Mouse (Mus musculus): ENCODE results near the gene Amigo3.

The Amigo3 gene

DNA sequence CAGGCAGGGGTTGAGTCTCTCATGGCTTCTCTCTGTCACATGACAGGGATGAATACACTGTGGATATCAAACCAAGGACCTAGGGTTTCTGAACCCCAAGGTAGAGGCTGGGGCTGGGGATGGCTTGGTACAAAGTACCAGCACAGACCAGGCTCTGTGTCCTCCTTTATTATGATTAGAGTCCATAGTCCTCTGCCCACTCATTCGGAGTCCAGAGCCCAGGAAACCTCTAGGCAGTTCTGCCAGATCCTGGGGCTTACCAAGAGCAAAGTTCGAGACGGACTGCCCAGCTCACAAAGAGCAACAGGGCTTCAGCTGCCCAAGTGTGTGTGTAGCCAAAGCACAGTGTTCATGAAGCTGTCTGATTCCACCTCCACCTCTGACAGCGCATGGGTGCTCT is 32.3 kb downstream of the Amigo3 start:
- DNase-seq (ENCODE audit: low read depth), result no peak

DNA sequence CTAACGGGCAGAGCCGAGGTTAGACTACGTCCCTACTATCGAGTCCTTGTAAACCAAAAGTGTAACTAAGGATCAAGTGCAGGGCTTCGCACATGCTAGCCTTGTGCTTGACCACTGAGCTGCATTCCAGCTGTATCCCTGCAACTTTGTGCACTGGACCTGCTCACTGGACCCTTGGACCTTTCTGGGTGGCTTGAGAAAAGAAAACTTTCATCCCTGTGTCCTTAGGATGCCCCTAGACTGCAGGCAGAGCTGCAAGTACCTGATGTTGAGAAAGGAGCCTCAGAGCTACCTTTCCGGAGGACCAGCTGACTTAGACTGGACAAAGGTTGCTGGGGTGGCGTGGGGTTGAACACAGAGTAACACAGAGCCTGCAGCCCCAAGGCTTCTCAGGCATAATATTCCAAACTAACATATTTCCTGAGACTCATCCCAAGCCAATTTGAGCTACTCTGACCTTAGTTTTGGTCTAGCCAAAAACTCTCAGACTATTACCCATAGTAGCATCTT is 37.7 kb downstream of the Amigo3 start:
- no peak for DNase-seq (ENCODE audit: low read depth)

- no peak for DNase-seq (ENCODE audit: low read depth)
These were observed 40.6 kb downstream of the Amigo3 start for GRCm38 (mm10) chr9:108093586-108093985.

DNA sequence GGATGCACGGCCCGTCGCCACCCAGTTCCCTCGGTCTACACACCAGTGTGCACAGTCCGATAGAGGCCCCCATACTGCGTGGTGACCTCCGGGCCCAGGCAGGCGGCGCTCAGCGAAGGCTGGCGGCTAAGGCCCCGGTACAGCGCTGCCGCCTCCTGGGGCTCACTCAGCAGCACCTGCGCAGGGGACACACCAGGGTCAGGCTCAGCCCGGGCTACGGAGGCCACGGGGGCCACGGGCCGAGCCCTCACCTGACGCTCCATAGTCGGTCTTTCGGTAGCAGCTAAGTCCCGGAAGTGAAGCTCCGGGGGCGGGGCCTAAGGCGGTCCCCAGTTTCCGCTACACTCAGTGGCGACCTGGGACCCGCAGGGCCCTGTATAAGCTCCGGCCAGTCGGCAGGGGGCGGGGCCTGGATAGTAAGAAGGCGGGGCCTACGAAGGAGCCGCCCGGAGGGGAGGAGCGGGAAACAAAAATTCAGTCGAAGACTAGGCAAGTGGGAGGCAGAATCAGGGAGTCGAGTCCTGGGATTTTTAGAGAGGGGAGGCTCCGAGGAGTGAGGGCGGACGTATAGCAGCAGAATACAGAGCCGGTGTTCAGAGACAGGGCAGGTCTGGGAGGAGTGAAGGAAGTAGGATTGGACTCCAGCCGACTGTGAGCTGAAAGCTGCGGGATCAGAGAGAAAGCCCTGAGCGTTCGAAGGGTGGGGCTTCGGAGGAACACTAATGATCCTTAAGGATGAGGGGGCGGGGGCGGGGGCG is 41.4 kb downstream of the Amigo3 start, which contains the start of gene Apeh:
Apeh (minus strand) TSS at position 423 of the 758 bp plus-strand sequence.
- peak; percentile 96 for DNase-seq (ENCODE audit: low read depth)

DNA sequence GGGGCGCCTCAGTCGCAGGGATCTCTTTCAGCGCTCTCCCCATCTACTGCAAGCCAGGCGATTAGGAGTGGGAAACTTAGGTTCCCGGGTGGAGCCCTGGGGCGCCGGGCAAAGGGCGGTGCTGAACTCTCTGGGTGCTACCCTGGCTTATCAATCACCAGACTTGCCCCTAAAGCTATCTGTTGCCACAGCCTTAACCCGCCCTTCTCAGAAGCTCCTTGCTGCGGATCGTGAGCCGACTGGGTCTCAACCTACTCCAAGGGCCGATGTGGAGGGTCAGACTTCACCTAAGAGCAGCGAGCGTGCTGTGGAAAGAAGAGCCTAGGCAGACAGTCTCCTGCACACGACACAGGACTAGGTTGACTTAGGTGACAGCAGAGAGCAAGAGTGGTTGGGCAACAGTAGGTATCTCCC is 42.0 kb downstream of the Amigo3 start:
- DNase-seq (ENCODE audit: low read depth), result peak; percentile 87

DNA sequence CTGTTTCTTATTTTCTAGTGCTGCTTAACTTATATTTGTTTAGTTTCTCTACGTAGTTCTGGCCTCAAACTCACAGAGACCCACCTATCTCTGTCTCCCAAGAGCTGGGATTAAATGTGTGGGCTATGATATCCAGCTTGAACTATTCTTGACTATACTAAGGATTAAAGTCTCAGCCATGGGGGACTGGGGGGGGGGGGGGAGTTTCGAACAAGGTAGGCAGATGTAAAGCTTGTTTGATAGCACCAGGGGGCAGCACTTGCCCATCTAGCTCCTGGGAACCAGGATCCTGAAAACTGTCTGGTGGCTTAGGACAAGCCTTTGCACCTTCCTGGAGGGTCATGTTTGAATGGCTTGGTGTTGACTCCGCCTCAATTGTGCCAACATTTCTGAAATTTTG is 42.6 kb downstream of the Amigo3 start:
- DNase-seq (ENCODE audit: low read depth), result peak; percentile 79

DNA sequence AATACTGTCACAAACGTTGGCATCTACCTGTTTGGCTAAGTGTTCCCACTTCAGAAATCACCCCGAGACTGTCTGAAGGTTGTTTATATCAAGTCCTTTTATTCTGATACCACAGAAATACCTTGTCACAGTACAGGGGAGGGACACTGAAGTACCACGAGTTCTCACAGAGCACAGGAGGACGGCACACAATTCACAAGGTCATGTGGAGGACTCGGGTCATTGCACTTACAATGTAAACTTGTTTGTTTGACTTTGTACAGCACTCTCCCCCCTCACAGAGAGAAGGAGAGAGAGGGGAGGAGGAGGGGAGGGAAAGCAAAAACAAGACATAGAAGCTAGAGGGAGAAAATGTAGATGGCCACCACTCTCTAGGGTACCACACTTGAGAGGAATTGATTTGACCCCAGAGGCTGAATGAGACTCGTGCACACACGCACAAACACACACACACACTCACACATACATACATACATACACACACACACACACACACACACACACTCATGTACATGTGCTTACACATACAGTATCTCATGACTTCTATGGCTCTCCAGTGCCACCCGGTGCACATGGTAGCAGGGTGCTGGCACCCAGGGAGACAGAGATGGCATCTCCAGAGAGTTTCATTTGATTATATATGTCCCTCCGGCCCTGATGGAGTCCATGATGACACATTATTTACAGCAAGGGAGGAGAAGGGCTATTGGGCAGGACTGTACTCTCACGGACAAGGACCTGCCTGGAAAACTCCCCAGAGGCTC is 43.2 kb downstream of the Amigo3 start:
- DNase-seq (ENCODE audit: low read depth), result no peak

GRCm38 (mm10) chr9:108099619-108100018 is 46.7 kb downstream of the Amigo3 start:
- DNase-seq (ENCODE audit: low read depth), result no peak

DNA sequence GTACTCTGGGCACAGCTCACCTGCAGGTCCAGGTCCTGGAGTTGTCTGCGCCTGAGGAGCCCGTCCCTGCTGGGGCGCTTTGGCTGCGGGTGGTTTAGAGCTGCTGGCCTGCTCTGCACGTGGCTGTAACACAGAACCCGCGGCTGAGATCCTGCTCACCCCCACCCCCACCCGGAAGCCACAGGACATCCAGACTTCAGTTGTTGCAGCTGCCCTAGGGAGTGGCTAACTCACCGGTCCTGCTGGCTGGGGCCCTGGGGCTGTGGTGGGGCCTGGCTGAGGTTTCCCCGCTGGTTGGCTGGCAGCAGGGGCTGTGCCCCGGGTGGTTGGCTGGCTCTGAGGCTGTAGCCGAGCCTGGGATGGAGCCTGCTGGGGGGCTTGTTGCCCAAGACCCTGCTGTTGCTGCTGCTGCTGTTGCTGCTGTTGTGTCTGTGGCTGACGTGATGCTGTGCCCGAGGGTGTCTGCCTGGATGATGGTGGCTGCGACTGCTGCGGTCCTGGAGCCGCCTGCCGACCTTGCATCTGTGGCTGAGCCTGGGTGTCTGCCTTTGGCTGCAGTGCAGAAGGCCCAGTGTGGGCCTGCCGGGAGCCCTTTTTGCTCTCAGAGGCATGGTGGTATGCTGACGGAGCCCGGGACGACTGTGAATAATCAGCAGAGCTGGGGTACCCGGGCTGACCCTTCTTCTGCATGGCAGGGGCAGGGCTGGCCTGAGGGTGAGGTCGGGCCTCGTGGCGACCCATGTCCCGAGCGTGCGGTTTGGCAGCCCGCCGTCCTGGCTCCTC is 52.0 kb downstream of the Amigo3 start:
- peak; percentile 48 for DNase-seq (ENCODE audit: low read depth)
